Mouse (Mus musculus) brain, embryonic 14.5 days (tissue): Measurements from ENCODE around the gene Pp2d1.

Experiments
- CTCF ChIP-seq: fragments of 200-500 bp; IDR thresholded peaks from 2 replicates; pipeline ENCODE4 v1.5.1; 2012; ENCODE audit warnings: inconsistent platforms, mild to moderate bottlenecking, moderate library complexity, borderline replicate concordance; ENCODE audit not compliant: insufficient read depth, insufficient read length; ENCODE audit errors: extremely low read depth
- POLR2A ChIP-seq: fragments of 200-500 bp; IDR thresholded peaks from 2 replicates; pipeline ENCODE4 v1.6.1; 2012; ENCODE audit warnings: mild to moderate bottlenecking, inconsistent platforms, borderline replicate concordance; ENCODE audit not compliant: poor library complexity, insufficient read depth, insufficient read length, severe bottlenecking; ENCODE audit errors: extremely low read depth

GRCm38 (mm10) chr17:53561458-53562029 lies 22.3 kb upstream of the Pp2d1 start:
- TF ChIP-seq CTCF, result no peak
- no peak for TF ChIP-seq POLR2A
